Mouse (Mus musculus): ENCODE data around the gene Eid2.

DNA sequence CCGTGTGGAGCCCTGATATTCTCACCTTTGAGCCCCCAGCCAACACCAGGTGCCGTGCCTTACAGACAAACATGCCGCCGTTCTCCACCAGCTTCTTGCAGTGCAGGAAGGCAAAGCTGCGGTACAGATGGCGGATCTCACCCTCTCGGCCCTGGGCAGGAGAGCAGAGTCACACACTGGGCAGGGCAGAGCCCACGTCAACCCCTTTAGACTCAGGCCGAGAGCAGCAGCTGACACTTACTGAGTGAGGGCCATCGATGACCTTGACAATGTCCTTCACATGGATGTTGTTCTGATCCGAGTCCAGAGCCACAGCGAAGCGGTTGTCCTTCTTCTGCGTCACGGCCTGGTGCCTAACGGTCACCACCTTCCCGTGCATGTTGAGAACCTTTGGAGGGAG lies 51.0 kb downstream of the Eid2 start:
- TF ChIP-seq POLR2A (IDR thresholded peaks at IDR 0.05; ENCODE audit: control insufficient read depth, low read depth, low read length) (no peak), CTCF (IDR thresholded peaks at IDR 0.05; ENCODE audit: control insufficient read depth, insufficient read depth, insufficient replicate concordance, low read depth, low read length) (no peak)
